Mouse (Mus musculus) forebrain, embryonic 16.5 days (tissue): ENCODE data around the gene Polm. TPM values are rescaled to one million over a fixed set of nuclear protein-coding genes. Genes with fewer than 3 reads are reported as not detected.

Source experiments
- ATAC-seq: fragments of 200-750 bp; cut with Nextera tagmentation; 2 replicates; pipeline ENCODE4 v1.8.0; 2017; ENCODE audit warnings: mild to moderate bottlenecking, moderate library complexity
- H3K27ac ChIP-seq: fragments of 300-500 bp; sonication (generic); 2 replicates; pipeline ENCODE4 v1.5.1; 2014; ENCODE audit warnings: low read length, control low read depth
- H3K27me3 ChIP-seq: fragments of 300-500 bp; sonication (generic); replicated peaks from 2 replicates; pipeline ENCODE4 v1.6.1; 2014; ENCODE audit warnings: low read length; ENCODE audit not compliant: control insufficient read depth, insufficient read depth
- H3K36me3 ChIP-seq: fragments of 300-500 bp; sonication (generic); 2 replicates; pipeline ENCODE4 v1.6.1; 2014; ENCODE audit not compliant: control insufficient read depth, insufficient read depth
- H3K4me1 ChIP-seq: fragments of 300-500 bp; sonication (generic); replicated peaks from 2 replicates; pipeline ENCODE4 v1.6.1; 2014; ENCODE audit warnings: low read length; ENCODE audit not compliant: control insufficient read depth, insufficient read depth
- H3K4me2 ChIP-seq: fragments of 300-500 bp; sonication (generic); 2 replicates; pipeline ENCODE4 v1.6.1; 2014; ENCODE audit warnings: mild to moderate bottlenecking, low read length, control low read depth
- H3K4me3 ChIP-seq: fragments of 300-500 bp; sonication (generic); replicated peaks from 2 replicates; pipeline ENCODE4 v1.5.1; 2014; ENCODE audit warnings: mild to moderate bottlenecking, low read length, control low read depth
- H3K9ac ChIP-seq: fragments of 300-500 bp; sonication (generic); replicated peaks from 2 replicates; pipeline ENCODE4 v1.6.1; 2014; ENCODE audit warnings: low read depth, low read length, control low read depth
- H3K9me3 ChIP-seq: fragments of 300-500 bp; sonication (generic); 2 replicates; pipeline ENCODE4 v1.6.1; 2016; ENCODE audit warnings: low read length; ENCODE audit not compliant: control insufficient read depth
- WGBS: fragments of 180-500 bp; shearing (Covaris S2); extraction: QIAGEN DNeasy Blood & Tissue Kit; methylation state at CpG from one replicate; pipeline ENCODE4 v1.1.7; 2014; 5-methylcytosine and 5-hydroxymethylcytosine counted together
- polyA plus RNA-seq: library from polyadenylated mRNA; unstranded; fragments of >200 nt; fragmentation: Nextera tagmentation; extraction: Ambion mirVana; gene quantifications from 2 replicates; pipeline ENCODE4 v1.2.1, GENCODE M21; 2015

Polm gene
- polyA plus RNA-seq, 1 experiment from 2014 or later = 8.8 TPM

GRCm38 (mm10) chr11:5846639-5847345 is 9.0 kb upstream of the Polm start:
- no peak for ATAC-seq
- 80% methylated on average over 7 of the region's 7 CpGs for WGBS

DNA sequence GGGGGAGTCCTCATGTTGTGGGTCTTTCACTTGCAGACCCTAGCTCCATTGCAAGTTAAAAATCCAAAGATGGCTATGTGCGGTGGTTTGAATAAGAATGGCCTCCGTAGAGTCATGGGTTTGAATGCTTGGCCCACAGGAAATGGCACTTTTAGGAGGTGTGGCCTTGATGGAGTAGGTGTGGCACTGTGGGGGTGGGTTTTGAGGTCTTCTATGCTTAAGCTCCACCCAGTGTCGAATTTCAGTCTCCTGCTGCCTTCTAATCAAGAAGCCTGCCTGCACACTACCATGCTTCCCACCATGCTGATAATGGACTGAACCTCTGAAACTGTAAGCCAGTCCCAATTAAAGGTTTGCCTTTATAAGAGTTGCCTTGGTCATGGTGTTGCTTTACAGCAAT is 5.3 kb upstream of the Polm start:
- Histone ChIP-seq H3K27ac (no peak overlapping the region), H3K4me3 (no peak overlapping the region), H3K9ac (no peak overlapping the region), H3K27me3 (no peaks in the 10 kb centered on the region), H3K4me2 (no peak overlapping the region), H3K9me3 (no peaks in the 10 kb centered on the region), H3K4me1 (no peaks in the 10 kb centered on the region), H3K36me3 (no peaks in the 10 kb centered on the region)
- WGBS = 77% methylated on average over 3 of the region's 3 CpGs
- ATAC-seq = no peak

More at GRCm38 (mm10) chr11:5846639-5847345, 9.0 kb upstream of the Polm start:
- no peak overlapping the region for H3K4me2 ChIP-seq
- no peaks in the 10 kb centered on the region for H3K9me3 ChIP-seq
- H3K27me3 ChIP-seq = no peaks in the 10 kb centered on the region
- H3K4me1 ChIP-seq = peaks cover 13% of the 10 kb centered on the region
- H3K9ac ChIP-seq = no peak overlapping the region
- H3K27ac ChIP-seq = no peak overlapping the region
- H3K4me3 ChIP-seq = no peak overlapping the region
- H3K36me3 ChIP-seq = no peaks in the 10 kb centered on the region

DNA sequence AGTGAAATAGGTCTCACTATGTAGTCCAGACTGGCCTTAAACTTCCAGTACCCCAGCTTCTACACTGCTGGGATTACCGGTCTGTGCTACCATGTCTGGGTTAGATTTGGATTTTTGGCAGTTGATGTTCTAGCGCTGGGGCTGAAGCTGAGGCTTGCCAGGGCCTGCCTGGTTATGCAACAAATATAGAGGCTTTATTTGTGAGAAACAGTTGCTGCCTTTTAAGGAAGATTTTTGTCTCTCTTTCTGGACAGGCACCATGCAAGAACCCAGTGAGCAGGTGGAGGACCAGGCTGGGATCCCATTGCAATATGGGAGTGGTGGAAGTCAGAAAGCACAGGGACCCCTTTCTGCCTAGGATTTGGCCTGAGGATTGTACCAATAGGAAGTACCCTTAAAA is 3.9 kb upstream of the Polm start:
- no peak overlapping the region for H3K4me2 ChIP-seq
- H3K27ac ChIP-seq = no peak overlapping the region
- WGBS = 97% methylated on average over 2 of the region's 2 CpGs
- no peaks in the 10 kb centered on the region for H3K9me3 ChIP-seq
- H3K4me3 ChIP-seq = no peak overlapping the region
- no peak for ATAC-seq
- H3K9ac ChIP-seq = no peak overlapping the region
- 0 out of 2 replicates have a peak, but pooled peaks cover 3% of the 10 kb centered on the region for H3K4me1 ChIP-seq
- no peaks in the 10 kb centered on the region for H3K36me3 ChIP-seq
- no peaks in the 10 kb centered on the region for H3K27me3 ChIP-seq

- no peak for ATAC-seq
- Histone ChIP-seq H3K4me3 (no peak overlapping the region), H3K4me1 (peaks cover 5% of the 10 kb centered on the region; the same call in 1 of the 2 replicates), H3K9ac (no peak overlapping the region), H3K9me3 (no peaks in the 10 kb centered on the region), H3K27me3 (no peaks in the 10 kb centered on the region), H3K27ac (no peak overlapping the region), H3K36me3 (no peaks in the 10 kb centered on the region), H3K4me2 (no peak overlapping the region)
- 78% methylated on average over 7 of the region's 7 CpGs for WGBS
Observed at GRCm38 (mm10) chr11:5840346-5840745, 2.5 kb upstream of the Polm start.

- Histone ChIP-seq H3K4me1 (peaks cover 5% of the 10 kb centered on the region; the same call in 1 of the 2 replicates), H3K4me2 (no peak overlapping the region), H3K4me3 (no peak overlapping the region), H3K27me3 (no peaks in the 10 kb centered on the region), H3K36me3 (0 out of 2 replicates have a peak, but pooled peaks cover 2% of the 10 kb centered on the region), H3K9me3 (no peaks in the 10 kb centered on the region), H3K9ac (no peak overlapping the region), H3K27ac (no peak overlapping the region)
- no peak for ATAC-seq
- WGBS = 33% methylated on average over 1 of the region's 1 CpGs
Observed at GRCm38 (mm10) chr11:5836126-5836525, 1.7 kb downstream of the Polm start.

- 91% methylated on average over 7 of the region's 7 CpGs for WGBS
- no peaks in the 10 kb centered on the region for H3K9me3 ChIP-seq
- no peak overlapping the region for H3K4me2 ChIP-seq
- H3K36me3 ChIP-seq = 0 out of 2 replicates have a peak, but pooled peaks cover 2% of the 10 kb centered on the region
- H3K9ac ChIP-seq = no peak overlapping the region
- no peak for ATAC-seq
- peaks cover 5% of the 10 kb centered on the region; the same call in 1 of the 2 replicates for H3K4me1 ChIP-seq
- H3K27me3 ChIP-seq = no peaks in the 10 kb centered on the region
- H3K27ac ChIP-seq = no peak overlapping the region
- no peak overlapping the region for H3K4me3 ChIP-seq
Observed at GRCm38 (mm10) chr11:5835057-5835456, 2.8 kb downstream of the Polm start.

GRCm38 (mm10) chr11:5834506-5834905 is 3.3 kb downstream of the Polm start:
- WGBS = 89% methylated on average over 9 of the region's 9 CpGs
- no peaks in the 10 kb centered on the region for H3K9me3 ChIP-seq
- ATAC-seq = no peak
- H3K27me3 ChIP-seq = no peaks in the 10 kb centered on the region
- H3K9ac ChIP-seq = no peak overlapping the region
- H3K27ac ChIP-seq = no peak overlapping the region
- H3K4me1 ChIP-seq = peaks cover 5% of the 10 kb centered on the region; the same call in 1 of the 2 replicates
- no peak overlapping the region for H3K4me2 ChIP-seq
- H3K36me3 ChIP-seq = 0 out of 2 replicates have a peak, but pooled peaks cover 2% of the 10 kb centered on the region
- no peak overlapping the region for H3K4me3 ChIP-seq

DNA sequence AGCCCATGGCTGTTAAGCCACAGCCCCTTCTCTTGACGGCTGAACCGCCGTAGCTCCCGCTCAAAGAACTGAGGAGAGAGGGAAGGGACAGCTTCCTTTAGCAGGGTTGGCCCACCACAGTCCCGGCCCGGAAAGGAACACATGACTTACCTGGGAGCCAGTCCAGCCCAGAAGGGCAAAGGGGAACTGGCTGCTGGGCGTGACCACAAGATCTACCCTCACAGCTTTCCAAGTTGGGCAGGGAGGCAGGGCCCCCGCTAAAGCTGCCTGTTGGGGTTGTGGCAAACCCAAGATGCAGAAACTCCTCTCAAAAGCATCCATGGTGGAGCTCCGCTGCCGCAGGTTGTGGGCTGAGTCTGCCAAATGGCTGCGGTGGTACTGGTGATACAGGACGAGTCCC is 8.5 kb downstream of the Polm start:
- 92% methylated on average over 12 of the region's 12 CpGs for WGBS
- H3K4me3 ChIP-seq = no peak overlapping the region
- no peaks in the 10 kb centered on the region for H3K27me3 ChIP-seq
- 0 out of 2 replicates have a peak, but pooled peaks cover 8% of the 10 kb centered on the region for H3K36me3 ChIP-seq
- no peak overlapping the region for H3K9ac ChIP-seq
- no peak overlapping the region for H3K4me2 ChIP-seq
- H3K9me3 ChIP-seq = no peaks in the 10 kb centered on the region
- no peak for ATAC-seq
- no peak overlapping the region for H3K27ac ChIP-seq
- H3K4me1 ChIP-seq = no peaks in the 10 kb centered on the region

GRCm38 (mm10) chr11:5828509-5829191 is 9.2 kb downstream of the Polm start:
- Histone ChIP-seq H3K27ac (no peak overlapping the region), H3K9me3 (no peaks in the 10 kb centered on the region), H3K4me2 (no peak overlapping the region), H3K4me3 (no peak overlapping the region), H3K36me3 (0 out of 2 replicates have a peak, but pooled peaks cover 8% of the 10 kb centered on the region), H3K4me1 (no peaks in the 10 kb centered on the region), H3K9ac (no peak overlapping the region), H3K27me3 (no peaks in the 10 kb centered on the region)
- WGBS = 93% methylated on average over 11 of the region's 11 CpGs
- ATAC-seq = no peak
